Mouse (Mus musculus): ENCODE data around the gene Vgll4. TPM values are rescaled to one million over a fixed set of nuclear protein-coding genes. Genes with fewer than 3 reads are reported as not detected.

Gene Vgll4
- 100 to 1,000 TPM; 171 to 233 TPM for polyA plus RNA-seq (2017; shearing (Covaris generic))

DNA sequence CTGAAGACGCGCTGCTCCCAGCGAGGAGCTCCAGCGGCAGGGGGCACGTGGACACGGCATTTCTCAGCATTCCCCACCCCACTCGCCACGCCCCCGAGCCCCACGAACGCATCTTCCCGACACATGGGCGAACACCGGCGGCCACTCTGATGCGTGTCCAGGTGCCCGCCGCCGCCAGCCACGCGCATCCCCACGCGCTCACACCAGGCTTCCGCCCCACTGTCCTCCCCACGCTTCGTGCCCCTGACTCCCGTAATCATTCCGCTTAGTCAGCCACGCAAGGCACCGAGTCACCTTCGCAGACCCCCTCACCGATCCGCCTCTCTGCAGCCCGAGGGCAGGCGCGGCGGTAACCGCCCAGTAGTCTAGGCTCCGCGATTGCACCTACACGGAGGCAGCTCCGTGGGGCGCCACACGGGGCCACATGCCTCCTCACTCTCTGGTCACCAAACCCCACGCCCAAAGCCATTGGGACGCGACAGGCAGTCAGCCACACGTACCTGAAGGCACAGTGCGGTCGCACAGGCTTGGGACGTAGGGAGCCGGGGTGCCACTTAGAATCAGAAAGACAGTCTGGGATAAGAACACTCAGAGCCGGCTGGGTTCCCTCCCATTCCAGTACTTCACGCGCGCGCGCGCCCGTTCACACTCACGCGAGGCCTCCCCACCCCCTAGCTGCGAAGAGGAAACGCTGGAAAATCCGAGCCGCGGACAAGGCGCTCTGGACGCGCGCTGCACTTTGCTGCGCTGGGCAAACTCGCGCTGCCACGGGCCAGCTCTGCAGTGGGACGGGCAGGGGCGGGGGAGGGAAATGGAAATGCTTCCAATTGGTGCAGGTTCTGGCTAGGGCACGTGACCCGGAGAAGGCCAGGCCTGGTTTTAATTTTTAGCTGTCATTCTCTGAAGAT is at the start of gene Vgll4:
TSS of gene Vgll4 (minus strand) at position 782 of the 908 bp plus-strand sequence.
- ATAC-seq: peak; percentile 40

DNA sequence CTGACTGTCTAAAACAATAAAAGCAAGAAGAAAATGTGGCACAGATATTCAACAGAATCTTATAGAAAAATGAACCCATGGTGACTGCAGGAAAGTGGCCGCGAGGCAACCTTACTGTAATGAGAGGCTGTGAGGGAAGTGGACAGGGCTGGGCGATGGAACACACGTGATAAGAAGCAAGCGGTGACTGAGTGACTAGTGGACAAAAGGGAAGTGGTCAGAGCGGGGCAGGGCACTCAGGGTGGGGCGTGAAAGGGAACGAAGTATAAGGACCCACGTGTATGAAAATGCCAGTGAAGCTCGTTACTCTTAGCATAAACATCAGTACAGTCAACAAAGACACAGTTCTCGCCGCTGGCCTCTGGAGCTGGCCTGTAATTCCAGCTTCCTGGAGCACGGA is 45.7 kb upstream of the Vgll4 start:
- no peak for ATAC-seq

DNA sequence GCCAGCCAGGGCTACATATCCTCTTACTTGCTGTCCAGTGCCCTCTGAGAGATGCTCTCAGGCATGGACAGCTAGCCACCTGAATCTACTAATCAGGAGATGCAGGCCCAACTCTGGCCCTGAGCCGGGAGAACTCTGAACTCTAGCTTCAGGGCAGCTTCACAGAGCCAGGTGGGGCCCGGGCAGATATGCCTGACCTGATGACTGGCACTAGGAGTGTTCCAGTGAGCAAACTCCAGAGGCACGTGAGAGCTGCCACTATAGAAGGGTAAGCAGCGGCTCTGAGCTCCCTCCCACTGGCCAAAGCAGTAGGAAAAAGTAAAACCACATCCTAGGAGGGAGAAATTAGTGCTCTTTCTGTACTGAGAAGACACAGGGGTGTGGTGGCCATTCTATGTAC is 43.8 kb upstream of the Vgll4 start:
- no peak for ATAC-seq

DNA sequence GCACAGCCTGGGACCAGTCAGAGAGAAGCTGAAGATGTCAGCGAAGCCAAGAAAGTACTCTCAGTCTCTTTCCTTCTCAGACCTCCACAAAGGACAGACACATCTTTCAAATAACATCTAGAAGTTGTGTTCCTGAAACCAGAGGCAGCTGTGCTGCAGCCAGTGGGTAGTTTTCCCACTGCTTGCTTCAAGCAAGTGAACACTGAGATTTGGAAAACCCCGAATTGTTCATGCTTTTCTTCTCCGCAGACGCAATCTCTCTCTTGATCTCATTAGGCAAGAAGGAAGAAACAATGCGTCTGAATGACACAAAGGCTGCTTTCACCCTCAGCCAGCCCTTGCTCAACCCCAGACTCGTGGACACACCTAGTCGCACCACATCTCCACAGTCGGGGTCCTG is 42.0 kb upstream of the Vgll4 start:
- no peak for ATAC-seq

- no peak for ATAC-seq
These were observed 41.0 kb upstream of the Vgll4 start for GRCm38 (mm10) chr6:115010815-115011214.

- no peak for ATAC-seq
These were observed 40.5 kb upstream of the Vgll4 start for GRCm38 (mm10) chr6:115010304-115010703.

GRCm38 (mm10) chr6:115007728-115008127 is 37.9 kb upstream of the Vgll4 start:
- ATAC-seq: peak; percentile 79

GRCm38 (mm10) chr6:115006948-115007347 is 37.2 kb upstream of the Vgll4 start:
- no peak for ATAC-seq

DNA sequence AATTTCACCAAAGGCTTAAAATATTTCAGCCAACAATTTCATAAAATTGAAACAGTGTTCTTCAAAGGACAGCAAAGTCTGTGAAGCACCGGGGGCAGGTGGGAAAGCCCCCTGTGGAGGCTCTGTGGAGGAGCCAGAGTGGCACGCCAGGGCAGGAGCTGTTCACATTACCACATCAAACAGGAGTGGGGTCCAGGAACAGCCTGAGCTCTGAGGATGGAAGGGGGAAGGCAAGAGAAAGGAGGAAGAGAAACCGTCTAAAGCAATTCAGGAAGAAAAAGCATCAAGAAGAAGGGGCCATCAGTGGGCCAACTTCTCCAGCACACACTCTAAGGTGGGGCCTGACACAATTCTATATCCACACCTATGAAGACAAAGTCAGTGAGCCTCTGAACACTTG is 36.3 kb upstream of the Vgll4 start:
- ATAC-seq: no peak

DNA sequence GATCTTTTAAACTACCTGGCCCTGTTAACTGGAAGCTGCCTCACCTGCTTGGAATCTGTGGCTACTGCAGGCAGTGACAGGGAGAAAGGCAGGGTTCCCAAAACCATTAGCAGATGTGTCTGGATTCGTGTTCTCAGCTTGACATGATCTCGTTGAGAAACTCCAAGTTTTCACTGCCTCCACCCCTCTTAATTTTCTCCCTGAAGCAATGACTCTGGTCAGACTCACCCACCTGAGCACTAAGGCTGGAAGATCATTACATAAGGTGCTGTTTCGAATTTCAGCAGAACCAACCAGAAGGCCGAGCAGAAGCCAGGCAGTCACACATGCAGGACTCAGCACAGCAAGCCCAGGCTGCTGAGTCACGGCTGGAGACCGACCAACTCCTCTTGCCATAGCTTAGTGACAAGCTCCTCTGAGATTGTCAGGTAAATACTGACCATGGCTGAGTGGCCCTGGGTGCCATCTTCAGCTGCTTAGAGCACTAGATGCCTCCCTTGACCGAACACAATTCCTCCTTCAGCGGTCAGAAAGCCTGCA is 35.6 kb upstream of the Vgll4 start:
- no peak for ATAC-seq

GRCm38 (mm10) chr6:115004636-115005035 is 34.8 kb upstream of the Vgll4 start:
- ATAC-seq: no peak

DNA sequence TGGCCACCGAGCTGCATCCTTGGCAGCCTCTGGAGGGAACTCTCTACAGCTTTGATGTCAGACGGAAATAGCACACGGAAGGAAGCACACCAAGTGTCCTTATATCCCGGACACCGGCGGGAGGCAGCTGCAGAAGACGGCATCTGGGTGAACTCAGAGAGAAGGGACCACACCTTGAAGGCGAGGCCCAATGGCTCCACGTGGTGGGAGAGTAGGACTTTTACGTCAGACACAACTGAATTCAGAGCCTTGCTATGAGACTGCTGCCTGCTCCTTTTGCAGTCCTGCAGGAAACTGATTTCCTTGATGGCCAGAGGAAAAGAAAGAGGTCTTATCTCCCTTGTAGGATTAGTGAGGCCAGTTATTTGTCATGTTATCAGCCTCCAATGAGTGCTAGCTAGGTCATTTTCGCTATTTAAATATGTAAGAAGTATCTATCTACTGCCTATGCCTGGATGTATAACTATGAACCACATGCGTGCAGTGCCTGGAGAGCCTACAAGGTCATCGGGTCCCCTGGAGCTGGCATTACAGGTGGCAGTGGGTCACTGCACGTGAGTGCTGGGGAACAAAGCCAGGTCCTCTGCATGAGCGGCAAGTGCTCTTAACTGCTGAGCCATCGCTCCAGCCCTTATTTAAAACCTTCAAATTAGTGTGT is 28.7 kb upstream of the Vgll4 start:
- ATAC-seq: no peak

GRCm38 (mm10) chr6:114997471-114997870 is 27.7 kb upstream of the Vgll4 start:
- ATAC-seq: no peak

GRCm38 (mm10) chr6:114996910-114997309 is 27.1 kb upstream of the Vgll4 start:
- no peak for ATAC-seq

DNA sequence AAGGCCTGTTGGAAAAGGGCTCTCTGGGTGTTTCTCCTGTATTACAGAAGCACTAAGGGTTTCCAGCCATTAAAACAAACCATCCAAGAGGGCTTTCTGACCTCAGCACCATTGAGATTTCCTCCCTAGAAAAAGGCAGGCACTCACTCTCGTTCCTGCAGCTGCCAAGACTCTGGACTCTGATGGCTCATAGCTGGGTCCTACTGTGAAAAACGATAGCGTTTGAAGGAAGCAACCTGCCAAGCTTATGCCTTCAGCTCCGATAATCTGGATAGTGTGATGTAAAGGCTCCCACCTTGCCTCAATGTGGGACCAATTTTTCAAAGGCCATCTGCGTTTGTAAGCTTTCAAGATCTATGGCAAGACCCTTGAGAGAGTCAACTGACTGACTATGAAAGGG is 24.3 kb upstream of the Vgll4 start:
- no peak for ATAC-seq

- no peak for ATAC-seq
These were observed 23.9 kb upstream of the Vgll4 start for GRCm38 (mm10) chr6:114993659-114994058.

DNA sequence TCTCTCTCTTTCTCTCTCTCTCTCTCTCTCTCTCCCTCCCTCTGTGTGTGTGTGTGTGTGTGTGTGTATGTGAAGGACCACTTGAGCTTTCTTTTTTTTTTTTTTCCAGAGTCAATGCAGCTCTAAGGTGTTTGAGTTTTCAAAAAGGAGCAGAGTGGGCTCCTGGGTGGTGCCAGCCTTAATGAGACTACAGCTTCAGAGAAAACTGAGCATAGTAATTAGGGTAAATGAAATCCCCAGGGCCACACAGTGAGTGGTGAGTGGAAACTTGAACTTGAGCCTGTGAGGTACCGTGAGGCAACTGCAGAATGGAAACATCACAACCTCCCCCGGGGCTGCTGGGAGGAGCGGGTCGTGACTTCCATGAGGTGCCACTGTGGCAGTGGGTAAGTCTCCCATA is 22.1 kb upstream of the Vgll4 start:
- peak; percentile 51 for ATAC-seq

GRCm38 (mm10) chr6:114988619-114988980 is 18.8 kb upstream of the Vgll4 start:
- no peak for ATAC-seq

- no peak for ATAC-seq
These were observed 18.3 kb upstream of the Vgll4 start for GRCm38 (mm10) chr6:114987966-114988618.

GRCm38 (mm10) chr6:114982671-114983070 is 12.9 kb upstream of the Vgll4 start:
- ATAC-seq: no peak

DNA sequence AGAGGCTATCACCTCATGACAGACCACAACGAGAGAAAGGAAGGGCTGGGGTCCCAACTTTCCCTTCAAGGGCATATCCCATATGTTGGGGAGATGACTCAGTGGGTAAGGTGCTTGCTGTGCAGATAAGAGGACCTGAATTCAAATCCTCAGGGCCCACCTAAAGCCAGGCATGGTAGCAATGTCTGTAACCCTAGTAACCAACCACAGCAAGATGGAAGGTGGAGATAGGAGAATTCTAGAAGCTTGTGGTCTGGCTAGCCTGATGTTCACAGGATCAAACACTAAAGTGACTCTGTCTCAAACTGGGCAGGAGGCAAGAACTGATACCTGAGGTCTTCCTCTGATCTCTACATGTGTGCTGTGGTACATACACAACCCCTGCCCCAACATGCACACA is 9.9 kb upstream of the Vgll4 start:
- no peak for ATAC-seq

DNA sequence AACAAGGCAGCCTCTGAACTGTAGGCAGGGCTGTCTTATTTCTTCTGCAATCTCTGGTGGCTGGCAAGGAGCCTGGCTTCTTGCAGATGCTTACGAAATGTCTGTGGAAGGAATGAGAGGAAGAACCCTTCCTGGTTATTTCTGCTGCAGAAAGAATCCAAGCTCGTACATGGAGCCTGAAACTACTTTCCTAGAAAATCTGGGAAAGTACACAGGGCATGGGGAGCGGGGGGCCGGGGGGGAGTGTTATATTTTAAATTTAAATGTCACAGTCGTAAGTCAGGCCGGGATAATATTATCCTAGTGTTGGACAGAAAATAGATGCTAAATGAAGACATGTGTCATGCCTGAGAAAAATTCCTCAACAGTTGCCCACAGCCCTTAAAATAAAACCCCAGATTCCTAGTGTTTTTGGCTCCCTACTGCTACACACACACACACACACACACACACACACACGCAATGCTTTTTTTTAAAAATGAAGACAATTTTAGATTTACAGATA is 7.2 kb upstream of the Vgll4 start:
- ATAC-seq: no peak

GRCm38 (mm10) chr6:114974331-114974730 is 4.5 kb upstream of the Vgll4 start:
- no peak for ATAC-seq

Data from CD4-positive, CD25-positive, alpha-beta regulatory T cell, adult 4 months (primary cell).